Mouse (Mus musculus) small intestine, adult 2 months (tissue): ENCODE results near the gene Trap1.

ENCODE experiments used
- CTCF ChIP-seq: fragments of 200-500 bp; IDR thresholded peaks from 2 replicates; pipeline ENCODE4 v1.5.1; 2012; ENCODE audit warnings: low read depth, mild to moderate bottlenecking, control low read depth, inconsistent platforms, low read length, moderate library complexity, mixed read lengths; ENCODE audit not compliant: insufficient replicate concordance, insufficient read length; ENCODE audit errors: extremely low read depth
- POLR2A ChIP-seq: fragments of 200-500 bp; IDR thresholded peaks from 2 replicates; pipeline ENCODE4 v1.6.1; 2012; ENCODE audit warnings: low read depth, mild to moderate bottlenecking, control low read depth, inconsistent platforms, low read length, moderate library complexity

DNA sequence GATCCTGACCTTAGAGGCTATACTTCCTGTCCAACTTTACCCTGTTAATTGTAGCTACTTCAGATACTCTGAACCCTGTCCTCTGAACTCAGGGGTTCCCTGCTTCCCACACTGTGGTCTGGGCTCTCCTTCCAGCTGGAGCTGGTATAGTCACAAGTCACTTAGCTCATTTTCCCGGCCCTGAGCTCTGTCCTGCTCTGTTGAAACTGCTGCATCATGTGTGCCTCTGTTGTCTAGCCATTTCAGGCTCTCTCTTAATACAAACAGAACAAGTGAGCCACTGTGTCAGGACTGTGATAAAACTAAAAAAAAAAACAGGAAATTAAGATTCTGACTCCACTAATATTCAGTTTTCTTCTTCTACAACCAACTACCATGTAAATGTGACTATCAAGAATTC is 51.0 kb downstream of the Trap1 start:
- TF ChIP-seq CTCF, result no peak
- no peak for TF ChIP-seq POLR2A
